In genomic region chr4:123355941-123356340, GRCm38 (mm10) we compare ENCODE assay signal across 19 mouse cellular contexts. TPM values are rescaled to one million over a fixed set of nuclear protein-coding genes. Genes with fewer than 3 reads are reported as not detected.
"Had no signal": no experiment of that assay in that cellular context is flagged by ENCODE, and none has a peak within 500 bp of the region (broad histone marks: within the 10 kb centered on the region; RNA-seq: fewer than 3 reads in every experiment).

No protein-coding gene starts in this region.

- ATAC-seq: midbrain, embryonic 16.5 days had no signal

- H3K27ac ChIP-seq: liver, embryonic 14.5 days; midbrain, embryonic 10.5 days; midbrain, embryonic 12.5 days; neural tube, embryonic 12.5 days; stomach, embryonic 15.5 days; stomach, postnatal 0 days had no signal

- H3K4me3 ChIP-seq: midbrain, embryonic 10.5 days; midbrain, embryonic 12.5 days; myocyte; neural tube, embryonic 12.5 days; stomach, embryonic 15.5 days had no signal

- H3K9me3 ChIP-seq: midbrain, embryonic 10.5 days; midbrain, embryonic 12.5 days; neural tube, embryonic 12.5 days; stomach, embryonic 15.5 days had no signal

- H3K4me1 ChIP-seq: midbrain, embryonic 10.5 days; midbrain, embryonic 12.5 days; neural tube, embryonic 12.5 days; stomach, embryonic 15.5 days had no signal

- DNase-seq: lung, adult 18-20 months; lung, embryonic 14.5 days; lung, postnatal 10 days; lung, postnatal 4 days; midbrain, embryonic 14.5 days; right cerebral cortex, postnatal 14 days; thymus, adult 2 months; thymus, postnatal 25 days had no signal

- H3K27me3 ChIP-seq: midbrain, embryonic 12.5 days; neural tube, embryonic 12.5 days; stomach, embryonic 15.5 days had no signal

- H3K9ac ChIP-seq: liver, embryonic 14.5 days; lung, embryonic 14.5 days; midbrain, embryonic 12.5 days; neural tube, embryonic 12.5 days; stomach, embryonic 15.5 days had no signal

- H3K4me2 ChIP-seq: lung, embryonic 14.5 days; midbrain, embryonic 12.5 days; neural tube, embryonic 12.5 days; stomach, embryonic 15.5 days had no signal

RNA-seq across cellular contexts. Expression of gene Oxct2a, which starts 32.5 kb away (rescaled TPM):
- polyA plus RNA-seq: liver, embryonic 16.5 days; lung, embryonic 14.5 days; lung, embryonic 16.5 days; midbrain, embryonic 10.5 days; midbrain, embryonic 12.5 days; midbrain, embryonic 14.5 days; midbrain, embryonic 16.5 days; neural tube, embryonic 12.5 days; neural tube, embryonic 14.5 days; stomach, embryonic 15.5 days; stomach, postnatal 0 days had no signal
